Mouse (Mus musculus) naive thymus-derived CD4-positive, alpha-beta T cell, adult 2 months (primary cell): ENCODE data around the gene Vps37b.

Experiments used
- DNase-seq: peaks from one replicate; pipeline ENCODE4 v3.0.0-alpha.2; 2011; ENCODE audit warnings: low read depth

Vps37b gene

GRCm38 (mm10) chr5:124001274-124001673 is 30.8 kb downstream of the Vps37b start:
- no peak for DNase-seq

- peak; percentile 93 for DNase-seq
Measured at GRCm38 (mm10) chr5:124000824-124001223, 31.2 kb downstream of the Vps37b start.

GRCm38 (mm10) chr5:123998370-123998769 is 33.7 kb downstream of the Vps37b start:
- no peak for DNase-seq

GRCm38 (mm10) chr5:123997811-123998210 is 34.3 kb downstream of the Vps37b start:
- no peak for DNase-seq

- DNase-seq: no peak
Measured at GRCm38 (mm10) chr5:123997211-123997751, 34.8 kb downstream of the Vps37b start.

GRCm38 (mm10) chr5:123996695-123997094 is 35.4 kb downstream of the Vps37b start:
- DNase-seq: no peak

- no peak for DNase-seq
Measured at GRCm38 (mm10) chr5:123996194-123996593, 35.9 kb downstream of the Vps37b start.

- no peak for DNase-seq
Measured at GRCm38 (mm10) chr5:123995388-123995787, 36.7 kb downstream of the Vps37b start.

GRCm38 (mm10) chr5:123994468-123994867 is 37.6 kb downstream of the Vps37b start:
- DNase-seq: no peak

GRCm38 (mm10) chr5:123993263-123994036 is 38.6 kb downstream of the Vps37b start:
- no peak for DNase-seq

GRCm38 (mm10) chr5:123992794-123993193 is 39.3 kb downstream of the Vps37b start:
- peak; percentile 78 for DNase-seq

GRCm38 (mm10) chr5:123992193-123992637 is 39.9 kb downstream of the Vps37b start:
- no peak for DNase-seq

- DNase-seq: no peak
Measured at GRCm38 (mm10) chr5:123991321-123991720, 40.7 kb downstream of the Vps37b start.

GRCm38 (mm10) chr5:123989941-123990885 is 41.9 kb downstream of the Vps37b start:
- DNase-seq: no peak

GRCm38 (mm10) chr5:123987511-123987910 is 44.6 kb downstream of the Vps37b start:
- no peak for DNase-seq

GRCm38 (mm10) chr5:123986925-123987324 is 45.1 kb downstream of the Vps37b start:
- DNase-seq: no peak

GRCm38 (mm10) chr5:123985434-123985833 is 46.6 kb downstream of the Vps37b start:
- no peak for DNase-seq

- no peak for DNase-seq
Measured at GRCm38 (mm10) chr5:123982838-123983237, 49.2 kb downstream of the Vps37b start.

GRCm38 (mm10) chr5:123981250-123981554 is 50.9 kb downstream of the Vps37b start:
- no peak for DNase-seq

- DNase-seq: no peak
Measured at GRCm38 (mm10) chr5:123980521-123981249, 51.4 kb downstream of the Vps37b start.

GRCm38 (mm10) chr5:123979980-123980369 is 52.1 kb downstream of the Vps37b start:
- DNase-seq: no peak
